Mouse (Mus musculus): Measurements from ENCODE around the gene Trpm8. TPM values are rescaled to one million over a fixed set of nuclear protein-coding genes. Genes with fewer than 3 reads are reported as not detected.

The Trpm8 gene
- polyA plus RNA-seq, 1 experiment from 2014 or later: not detected

GRCm38 (mm10) chr1:88282301-88282700 lies 4.8 kb downstream of the Trpm8 start:
- H3K27ac ChIP-seq: no peak overlapping the region
- no peak overlapping the region for H3K4me3 ChIP-seq (replicated peaks)
- ATAC-seq (replicated peaks; ENCODE audit: low FRiP score): no peak
- no peaks in the 10 kb centered on the region for H3K36me3 ChIP-seq
- no peaks in the 10 kb centered on the region for H3K27me3 ChIP-seq
- H3K4me2 ChIP-seq: no peak overlapping the region
- peaks cover 22% of the 10 kb centered on the region for H3K9me3 ChIP-seq (replicated peaks)
- WGBS: 61% methylated on average over 3 of the region's 3 CpGs
- H3K9ac ChIP-seq: no peak overlapping the region
- peaks cover 5% of the 10 kb centered on the region; the same call in 1 of the 2 replicates for H3K4me1 ChIP-seq

GRCm38 (mm10) chr1:88283376-88284227 lies 6.1 kb downstream of the Trpm8 start:
- Histone ChIP-seq H3K4me2 (no peak overlapping the region), H3K4me3 (replicated peaks) (no peak overlapping the region), H3K27ac (no peak overlapping the region), H3K27me3 (no peaks in the 10 kb centered on the region), H3K9me3 (replicated peaks) (peaks cover 28% of the 10 kb centered on the region), H3K36me3 (no peaks in the 10 kb centered on the region), H3K4me1 (no peaks in the 10 kb centered on the region), H3K9ac (no peak overlapping the region)
- no peak for ATAC-seq (replicated peaks; ENCODE audit: low FRiP score)
- 78% methylated on average over 15 of the region's 15 CpGs for WGBS

GRCm38 (mm10) chr1:88284228-88284945 lies 6.9 kb downstream of the Trpm8 start:
- no peaks in the 10 kb centered on the region for H3K36me3 ChIP-seq
- H3K4me2 ChIP-seq: no peak overlapping the region
- H3K27me3 ChIP-seq: no peaks in the 10 kb centered on the region
- no peak overlapping the region for H3K27ac ChIP-seq
- H3K9me3 ChIP-seq (replicated peaks): peaks cover 28% of the 10 kb centered on the region
- H3K4me1 ChIP-seq: no peaks in the 10 kb centered on the region
- 61% methylated on average over 10 of the region's 10 CpGs for WGBS
- peak; percentile 27; the same call in 1 of the 2 replicates for ATAC-seq (replicated peaks; ENCODE audit: low FRiP score)
- no peak overlapping the region for H3K4me3 ChIP-seq (replicated peaks)
- no peak overlapping the region for H3K9ac ChIP-seq

- Histone ChIP-seq H3K27ac (no peak overlapping the region), H3K4me3 (replicated peaks) (no peak overlapping the region), H3K36me3 (no peaks in the 10 kb centered on the region), H3K9ac (no peak overlapping the region), H3K4me2 (no peak overlapping the region), H3K27me3 (no peaks in the 10 kb centered on the region), H3K9me3 (replicated peaks) (peaks cover 28% of the 10 kb centered on the region), H3K4me1 (no peaks in the 10 kb centered on the region)
- peak; percentile 13; the same call in 1 of the 2 replicates for ATAC-seq (replicated peaks; ENCODE audit: low FRiP score)
- 59% methylated on average over 7 of the region's 7 CpGs for WGBS
Observed at GRCm38 (mm10) chr1:88284946-88285320, 7.5 kb downstream of the Trpm8 start.

- no peak for ATAC-seq (replicated peaks; ENCODE audit: low FRiP score)
- Histone ChIP-seq H3K9ac (no peak overlapping the region), H3K4me3 (replicated peaks) (no peak overlapping the region), H3K9me3 (replicated peaks) (peaks cover 33% of the 10 kb centered on the region), H3K27me3 (no peaks in the 10 kb centered on the region), H3K4me2 (no peak overlapping the region), H3K36me3 (no peaks in the 10 kb centered on the region), H3K4me1 (no peaks in the 10 kb centered on the region), H3K27ac (no peak overlapping the region)
- 68% methylated on average over 5 of the region's 5 CpGs for WGBS
Observed at GRCm38 (mm10) chr1:88285652-88286051, 8.2 kb downstream of the Trpm8 start.

- WGBS: 83% methylated on average over 15 of the region's 15 CpGs
- Histone ChIP-seq H3K9ac (no peak overlapping the region), H3K9me3 (replicated peaks) (peaks cover 34% of the 10 kb centered on the region), H3K4me3 (replicated peaks) (no peak overlapping the region), H3K36me3 (no peaks in the 10 kb centered on the region), H3K4me1 (no peaks in the 10 kb centered on the region), H3K4me2 (no peak overlapping the region), H3K27ac (no peak overlapping the region), H3K27me3 (no peaks in the 10 kb centered on the region)
- ATAC-seq (replicated peaks; ENCODE audit: low FRiP score): no peak
Observed at GRCm38 (mm10) chr1:88286136-88286845, 8.8 kb downstream of the Trpm8 start.

- Histone ChIP-seq H3K9ac (no peak overlapping the region), H3K4me2 (no peak overlapping the region), H3K27ac (no peak overlapping the region), H3K9me3 (replicated peaks) (peaks cover 41% of the 10 kb centered on the region), H3K36me3 (no peaks in the 10 kb centered on the region), H3K4me1 (no peaks in the 10 kb centered on the region), H3K4me3 (replicated peaks) (no peak overlapping the region), H3K27me3 (no peaks in the 10 kb centered on the region)
- no peak for ATAC-seq (replicated peaks; ENCODE audit: low FRiP score)
- WGBS: 72% methylated on average over 13 of the region's 13 CpGs
Observed at GRCm38 (mm10) chr1:88286887-88287696, 9.6 kb downstream of the Trpm8 start.

GRCm38 (mm10) chr1:88287697-88287980 lies 10.2 kb downstream of the Trpm8 start:
- no peak for ATAC-seq (replicated peaks; ENCODE audit: low FRiP score)
- H3K36me3 ChIP-seq: no peaks in the 10 kb centered on the region
- WGBS: 34% methylated on average over 5 of the region's 5 CpGs
- no peak overlapping the region for H3K9ac ChIP-seq
- H3K9me3 ChIP-seq (replicated peaks): peaks cover 43% of the 10 kb centered on the region
- no peak overlapping the region for H3K4me2 ChIP-seq
- no peaks in the 10 kb centered on the region for H3K27me3 ChIP-seq
- H3K27ac ChIP-seq: no peak overlapping the region
- no peaks in the 10 kb centered on the region for H3K4me1 ChIP-seq
- no peak overlapping the region for H3K4me3 ChIP-seq (replicated peaks)

GRCm38 (mm10) chr1:88288056-88288788 lies 10.8 kb downstream of the Trpm8 start:
- 37% methylated on average over 3 of the region's 3 CpGs for WGBS
- Histone ChIP-seq H3K4me3 (replicated peaks) (no peak overlapping the region), H3K9ac (no peak overlapping the region), H3K27me3 (no peaks in the 10 kb centered on the region), H3K4me1 (no peaks in the 10 kb centered on the region), H3K4me2 (no peak overlapping the region), H3K9me3 (replicated peaks) (peaks cover 43% of the 10 kb centered on the region), H3K27ac (no peak overlapping the region), H3K36me3 (no peaks in the 10 kb centered on the region)
- no peak for ATAC-seq (replicated peaks; ENCODE audit: low FRiP score)

- Histone ChIP-seq H3K9me3 (replicated peaks) (peaks cover 38% of the 10 kb centered on the region), H3K4me2 (no peak overlapping the region), H3K4me3 (replicated peaks) (no peak overlapping the region), H3K36me3 (no peaks in the 10 kb centered on the region), H3K9ac (no peak overlapping the region), H3K27me3 (no peaks in the 10 kb centered on the region), H3K27ac (no peak overlapping the region), H3K4me1 (no peaks in the 10 kb centered on the region)
- WGBS: 74% methylated on average over 3 of the region's 3 CpGs
- ATAC-seq (replicated peaks; ENCODE audit: low FRiP score): no peak
Observed at GRCm38 (mm10) chr1:88288789-88289127, 11.3 kb downstream of the Trpm8 start.

- no peaks in the 10 kb centered on the region for H3K27me3 ChIP-seq
- H3K4me2 ChIP-seq: no peak overlapping the region
- ATAC-seq (replicated peaks; ENCODE audit: low FRiP score): no peak
- H3K36me3 ChIP-seq: no peaks in the 10 kb centered on the region
- no peaks in the 10 kb centered on the region for H3K4me1 ChIP-seq
- 53% methylated on average over 2 of the region's 2 CpGs for WGBS
- no peak overlapping the region for H3K27ac ChIP-seq
- H3K9me3 ChIP-seq (replicated peaks): peaks cover 38% of the 10 kb centered on the region
- H3K9ac ChIP-seq: no peak overlapping the region
- no peak overlapping the region for H3K4me3 ChIP-seq (replicated peaks)
Observed at GRCm38 (mm10) chr1:88289152-88289551, 11.7 kb downstream of the Trpm8 start.

Measured in kidney, embryonic 15.5 days (tissue).